Mouse (Mus musculus): ENCODE results near the gene Myh7.

- no peak for TF ChIP-seq CTCF (IDR thresholded peaks at IDR 0.05; ENCODE audit: low read depth, low read length)
- TF ChIP-seq POLR2A (IDR thresholded peaks at IDR 0.05; ENCODE audit: borderline replicate concordance, low read depth, low read length): no peak
Observed at GRCm38 (mm10) chr14:54968344-54968743, 26.1 kb downstream of the Myh7 start.
